Mouse (Mus musculus) CH12F3 (cell line): ENCODE measurements around the gene Camk1d.
"Not testable (repeated sequence)": the region's sequence is repeated elsewhere in the genome, so short reads cannot be mapped to it uniquely, and the experiment has no call there.

ENCODE experiments used
- in situ Hi-C: fragments of 300-500 bp; cut with MboI; formaldehyde crosslinking; loops from 2 replicates; pipeline ENCODE4 v1.14.3; 2020; ENCODE audit warnings: low sequenced_read_pairs

Gene Camk1d

DNA sequence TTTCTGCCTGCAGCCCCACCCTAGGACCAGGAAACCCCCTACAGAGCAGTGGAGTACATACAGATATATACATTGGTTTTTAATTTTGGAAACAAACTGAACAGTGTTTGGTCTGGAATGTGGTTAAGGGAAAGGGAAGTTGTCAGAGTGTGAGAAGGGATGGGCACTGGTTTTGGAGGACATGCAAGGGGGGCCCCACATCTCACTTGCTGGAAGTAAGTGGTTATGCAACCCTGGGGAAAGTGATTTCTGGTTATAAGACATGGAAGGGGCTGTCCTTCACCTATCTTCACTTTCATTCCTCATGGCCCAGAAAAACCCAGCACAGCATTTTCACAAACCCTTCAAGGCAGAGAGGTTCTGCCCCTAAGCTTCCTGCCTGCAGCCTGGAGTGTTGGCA is 419.2 kb downstream of the Camk1d start:
- in situ Hi-C loops: no loop called here

DNA sequence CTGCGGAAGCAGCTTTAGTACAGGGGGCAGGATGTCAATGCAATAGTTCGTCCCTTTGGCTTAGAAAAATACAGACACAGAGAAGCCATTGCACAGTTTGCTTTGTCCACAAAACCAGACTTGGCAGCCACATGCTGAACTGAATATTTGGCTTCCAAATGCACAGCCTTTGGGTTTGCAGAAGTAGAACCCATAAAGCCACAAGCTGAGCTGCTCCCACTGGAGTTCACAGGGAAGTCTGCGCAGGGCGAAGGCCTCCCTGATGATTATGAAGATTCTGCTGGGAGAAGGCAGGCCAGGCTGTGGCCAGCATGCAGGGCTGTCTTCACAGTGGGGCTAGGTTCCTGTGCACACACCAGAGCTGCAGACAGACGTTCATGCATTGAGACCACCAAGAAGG is 419.9 kb downstream of the Camk1d start:
- in situ Hi-C loops: no loop called here

DNA sequence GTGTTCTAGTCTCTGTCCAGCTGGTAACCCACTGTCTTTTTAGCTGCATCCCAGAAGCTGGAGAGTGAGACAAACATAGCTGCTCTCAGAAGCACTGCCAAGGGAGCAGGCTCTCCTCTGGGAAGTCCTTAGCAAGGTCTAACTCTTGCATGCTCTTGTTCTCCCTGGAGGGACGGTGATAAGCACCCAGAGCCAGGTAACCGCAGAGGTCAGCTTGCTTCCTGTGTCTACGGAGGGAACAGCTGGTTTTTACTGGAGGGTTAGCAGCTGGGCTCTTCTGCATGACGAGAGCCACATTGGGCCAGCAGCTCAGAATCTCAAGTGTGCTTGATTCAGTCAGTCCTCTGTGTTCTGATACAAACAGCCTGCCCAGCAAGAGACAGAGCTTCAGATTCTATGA is 425.7 kb downstream of the Camk1d start:
- in situ Hi-C loops: no loop called here

DNA sequence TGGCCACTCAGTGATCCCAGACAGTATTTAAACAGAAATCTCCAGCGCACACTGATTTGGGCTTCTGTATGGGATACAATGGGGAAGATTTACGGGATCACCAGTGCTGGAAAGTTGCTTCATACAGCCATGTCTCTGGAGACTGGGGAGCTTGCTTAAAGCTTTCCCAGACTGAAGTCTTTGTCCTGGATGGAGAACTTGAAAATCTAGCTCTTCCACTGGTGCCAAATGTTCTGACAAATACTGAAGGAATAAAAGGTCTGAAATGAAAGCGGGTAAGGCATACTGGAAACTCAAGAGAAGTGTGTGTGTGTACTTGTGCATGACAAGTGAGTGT is 427.3 kb downstream of the Camk1d start:
- in situ Hi-C loops: no loop called here

DNA sequence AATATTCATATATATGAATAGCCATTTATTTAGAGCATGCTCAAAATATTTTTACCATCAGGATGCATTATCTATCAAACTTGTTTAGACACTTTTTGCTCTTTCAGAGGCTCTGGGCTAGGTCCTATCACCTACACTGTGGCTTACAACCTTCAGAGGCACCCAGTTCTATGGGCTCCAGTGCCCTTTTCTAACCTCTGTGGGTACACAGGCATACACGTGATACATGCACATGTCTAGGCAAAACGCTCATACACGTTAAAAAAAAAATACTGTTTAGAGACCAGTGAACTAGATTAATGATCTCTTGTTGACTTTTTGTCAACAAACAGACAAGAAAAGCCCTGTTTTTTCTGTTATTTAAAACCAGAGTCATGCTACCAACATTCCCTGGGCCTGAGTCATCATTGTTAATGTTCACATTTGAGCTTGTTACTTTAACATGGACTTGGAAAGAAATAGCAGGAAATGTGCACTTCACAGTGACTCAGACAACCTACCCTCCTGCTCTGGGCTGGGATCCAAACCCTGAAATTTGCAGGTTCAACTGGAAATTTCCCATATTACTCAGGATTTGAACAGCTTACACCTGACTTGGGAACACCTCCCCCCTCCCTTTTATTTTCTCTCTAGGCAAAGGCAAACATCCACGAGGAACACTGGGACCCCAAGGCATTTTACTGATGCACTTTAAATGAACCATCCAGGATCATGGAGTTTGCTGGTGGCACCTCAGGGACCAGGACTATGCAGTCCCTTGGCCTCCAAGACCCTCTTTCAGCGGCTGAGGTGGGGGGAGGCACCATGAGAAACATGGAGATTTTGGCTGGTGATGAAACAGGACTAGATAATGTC is 427.9 kb downstream of the Camk1d start:
- in situ Hi-C loops: no loop called here

DNA sequence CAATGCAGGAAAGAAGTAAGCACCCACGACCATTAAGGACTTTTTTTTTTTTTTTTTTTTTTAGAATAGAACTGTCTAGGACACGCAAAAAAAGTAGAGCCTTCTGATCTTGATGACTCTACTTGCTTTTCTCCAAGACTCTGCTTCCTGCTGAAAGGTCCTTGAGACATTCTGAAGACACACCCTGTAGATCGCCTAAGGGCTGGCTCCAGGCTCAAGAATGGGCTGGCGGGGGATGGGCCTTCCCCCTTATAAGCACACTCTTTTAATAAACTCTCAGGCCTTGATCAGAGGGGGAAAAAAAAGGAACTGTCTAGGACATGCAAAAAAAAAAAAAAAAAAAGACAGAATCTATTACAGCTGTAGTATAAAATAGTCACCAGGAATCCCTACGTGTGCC is 430.0 kb downstream of the Camk1d start:
- in situ Hi-C loops: no loop called here

DNA sequence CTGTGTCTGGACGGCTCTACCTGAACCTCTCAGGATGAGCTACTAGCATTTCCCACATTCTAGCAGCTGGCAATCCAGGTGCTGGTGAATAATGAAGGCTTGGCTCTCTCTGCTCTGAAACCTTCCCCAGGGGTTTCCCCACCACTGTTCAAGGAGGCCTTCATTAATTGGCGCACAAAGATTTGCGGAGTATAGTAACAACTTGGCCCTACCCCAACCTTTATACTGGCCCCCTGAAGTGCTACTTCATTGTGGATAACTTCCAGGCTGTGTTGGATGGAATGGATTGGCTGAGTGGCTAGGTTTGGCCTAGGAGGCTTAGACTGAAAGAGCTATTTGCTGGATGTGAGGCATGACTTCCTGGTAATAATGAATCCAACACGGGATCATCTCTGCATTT is 431.7 kb downstream of the Camk1d start:
- in situ Hi-C loops: no loop called here

DNA sequence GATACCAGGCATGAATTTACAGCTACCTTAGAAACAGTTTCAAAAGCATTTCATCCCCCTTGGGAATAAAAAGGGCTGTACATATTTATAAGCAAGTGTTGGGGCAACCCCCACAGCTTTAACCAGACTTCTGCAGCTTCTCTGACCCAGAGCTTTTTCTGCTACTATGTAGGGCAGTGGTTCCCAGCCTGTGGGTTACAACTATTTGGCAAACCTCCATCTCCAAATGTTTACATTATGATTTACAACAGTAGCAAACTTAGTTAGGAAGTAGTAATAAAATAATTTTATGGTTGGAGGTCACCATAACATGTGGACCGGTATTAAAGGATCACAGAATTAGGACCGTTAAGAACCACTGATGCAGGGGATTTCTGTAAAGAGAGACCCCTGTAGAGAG is 446.3 kb downstream of the Camk1d start:
- in situ Hi-C loops: no loop called here

DNA sequence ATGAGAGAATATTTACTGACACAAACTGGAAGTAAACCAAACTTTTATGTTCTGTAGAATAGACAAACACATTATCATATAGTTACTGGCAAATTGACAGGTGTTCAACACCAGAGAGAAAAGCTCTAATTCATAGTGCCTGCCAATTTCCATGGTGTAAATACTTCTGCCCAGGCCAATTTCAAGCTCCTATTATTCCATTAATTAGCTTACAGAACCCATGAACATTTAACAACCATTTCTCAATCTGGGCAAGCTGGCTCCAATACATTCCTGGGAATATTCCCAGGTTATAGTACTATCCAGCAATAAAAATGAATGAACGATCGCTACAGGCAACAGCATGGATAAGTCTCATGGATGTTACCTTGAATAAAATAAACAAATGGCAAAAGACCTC is 452.0 kb downstream of the Camk1d start:
- in situ Hi-C loops: no loop called here

DNA sequence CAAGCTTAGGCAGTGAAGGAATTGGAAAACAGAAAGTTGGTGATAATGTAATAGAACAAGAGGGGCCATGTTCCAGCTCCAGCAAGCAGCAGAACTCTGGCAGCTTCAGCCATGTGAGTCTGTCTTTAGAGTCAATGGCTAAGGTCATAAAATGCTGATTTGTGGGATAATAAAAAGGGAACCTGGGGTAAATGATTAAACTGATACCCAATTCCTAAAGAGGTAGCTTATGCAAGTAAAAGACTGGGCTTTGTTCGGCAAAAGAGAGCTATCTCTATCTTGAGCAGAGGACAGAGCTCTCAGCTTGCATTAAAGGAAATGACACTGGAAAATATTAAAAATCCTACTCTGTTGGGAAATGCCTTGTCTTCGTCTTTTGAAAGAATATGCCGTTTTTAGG is 456.1 kb downstream of the Camk1d start:
- in situ Hi-C loops: no loop called here

DNA sequence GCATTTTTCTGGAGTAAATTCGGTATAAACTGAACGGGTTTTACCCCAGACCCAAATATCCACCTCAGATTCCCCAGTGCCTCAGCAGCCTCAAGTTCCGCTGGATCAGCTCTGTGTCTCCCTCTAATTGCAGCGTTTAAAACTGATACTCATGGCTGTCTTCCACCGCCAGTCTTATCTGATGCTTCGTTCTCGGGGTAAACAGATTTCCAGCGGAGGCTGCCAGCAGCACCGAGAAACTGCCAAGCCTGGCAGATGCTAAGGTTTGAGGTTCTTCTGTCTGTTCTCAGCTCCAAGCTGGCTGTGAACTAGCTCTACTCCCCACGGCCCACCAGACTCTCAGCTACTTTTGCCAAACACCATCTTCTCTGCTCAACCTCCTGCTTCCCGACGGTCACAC is 464.3 kb downstream of the Camk1d start:
- in situ Hi-C loops: no loop called here

DNA sequence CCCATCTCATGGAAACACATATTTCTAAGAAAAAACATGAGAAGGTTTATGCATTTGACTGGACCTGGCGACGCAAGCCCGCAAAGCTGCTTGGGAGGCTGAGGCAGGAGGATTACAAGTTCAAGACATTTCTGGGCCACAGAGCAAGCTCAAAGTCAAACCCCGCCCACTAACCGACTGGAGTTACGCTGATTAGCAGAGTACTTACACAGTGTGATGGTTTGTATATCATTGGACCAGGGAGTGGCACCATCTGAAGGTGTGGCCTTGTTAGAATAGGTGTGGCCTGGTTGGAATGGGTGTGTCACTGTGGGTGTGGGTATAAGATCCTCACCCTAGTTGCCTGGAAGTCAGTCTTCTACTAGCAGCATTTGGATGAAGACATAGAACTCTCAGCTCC is 465.1 kb downstream of the Camk1d start:
- in situ Hi-C loops: not testable (repeated sequence)
